Mouse (Mus musculus) cerebellum, adult (tissue): ENCODE measurements around the gene Gm10354.
A peak's percentile ranks its signal among the peaks of the same experiment; 100 is the strongest.
"Not testable (repeated sequence)": the region's sequence is repeated elsewhere in the genome, so short reads cannot be mapped to it uniquely, and the experiment has no call there.

Experiments used
- ATAC-seq: cut with Nextera tagmentation; 2 replicates; pipeline ENCODE4 v1.9.2; 2017; ENCODE audit warnings: mild to moderate bottlenecking, moderate library complexity, mixed read lengths; ENCODE audit not compliant: insufficient number of reproducible peaks, low FRiP score, low TSS enrichment

The Gm10354 gene

GRCm38 (mm10) chr5:14961502-14961901 lies 17.2 kb downstream of the Gm10354 start:
- not testable (repeated sequence) for ATAC-seq

GRCm38 (mm10) chr5:14955928-14956706 lies 22.6 kb downstream of the Gm10354 start:
- not testable (repeated sequence) for ATAC-seq

- not testable (repeated sequence) for ATAC-seq
Observed at GRCm38 (mm10) chr5:14953587-14953986, 25.1 kb downstream of the Gm10354 start.

- not testable (repeated sequence) for ATAC-seq
Observed at GRCm38 (mm10) chr5:14952749-14953148, 26.0 kb downstream of the Gm10354 start.

- ATAC-seq = peak; percentile 61
Observed at GRCm38 (mm10) chr5:14951822-14952221, 26.9 kb downstream of the Gm10354 start.

GRCm38 (mm10) chr5:14947482-14948198 lies 31.1 kb downstream of the Gm10354 start:
- ATAC-seq = not testable (repeated sequence)

- not testable (repeated sequence) for ATAC-seq
Observed at GRCm38 (mm10) chr5:14945524-14945923, 33.2 kb downstream of the Gm10354 start.

GRCm38 (mm10) chr5:14941043-14941442 lies 37.7 kb downstream of the Gm10354 start:
- ATAC-seq = not testable (repeated sequence)

- ATAC-seq = not testable (repeated sequence)
Observed at GRCm38 (mm10) chr5:14938329-14938728, 40.4 kb downstream of the Gm10354 start, which contains the start of gene Speer4e. Gene Speer4e, minus strand, starts transcription at chr5:14938429.

GRCm38 (mm10) chr5:14933721-14934120 lies 45.0 kb downstream of the Gm10354 start:
- not testable (repeated sequence) for ATAC-seq

- ATAC-seq = not testable (repeated sequence)
Observed at GRCm38 (mm10) chr5:14927047-14927446, 51.7 kb downstream of the Gm10354 start.
